ENCODE assay signal across 16 mouse cellular contexts in the genomic region with DNA sequence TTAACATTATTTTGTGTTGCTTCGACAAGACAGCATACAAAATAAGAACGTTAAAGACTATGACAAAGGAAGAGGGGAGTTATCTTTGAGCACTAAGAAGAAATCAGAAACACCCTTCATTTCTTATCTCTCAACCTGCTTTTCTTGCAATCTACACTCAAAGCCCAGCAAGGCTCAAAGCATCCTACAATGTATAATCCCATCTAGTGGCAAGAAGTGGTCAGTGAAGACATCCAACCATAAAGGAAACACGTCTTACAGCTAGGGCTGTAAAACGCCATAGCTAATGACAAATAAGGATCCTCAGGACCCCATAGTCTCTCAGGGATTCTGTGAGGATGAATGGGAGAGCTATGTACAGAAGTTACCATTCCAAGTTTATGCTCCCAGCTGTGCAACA.
"Had no signal": no experiment of that assay in that cellular context is flagged by ENCODE, and none has a peak within 500 bp of the region (broad histone marks: within the 10 kb centered on the region; RNA-seq: fewer than 3 reads in every experiment).

No protein-coding gene starts in this region.

- H3K4me3 ChIP-seq: limb, embryonic 10.5 days; liver, embryonic 15.5 days; megakaryocyte, embryonic 14.5 days; midbrain, embryonic 15.5 days; neural tube, embryonic 15.5 days had no signal

- ATAC-seq: midbrain, embryonic 15.5 days had no signal

- H3K36me3 ChIP-seq: limb, embryonic 10.5 days; liver, embryonic 15.5 days; midbrain, embryonic 15.5 days; neural tube, embryonic 15.5 days had no signal

- H3K27ac ChIP-seq: limb, embryonic 10.5 days; liver, embryonic 15.5 days; macrophage; midbrain, embryonic 15.5 days; neural tube, embryonic 15.5 days had no signal

- H3K4me2 ChIP-seq: liver, embryonic 11.5 days; liver, embryonic 15.5 days; midbrain, embryonic 11.5 days; midbrain, embryonic 15.5 days; neural tube, embryonic 15.5 days had no signal

- H3K4me1 ChIP-seq: limb, embryonic 10.5 days; liver, embryonic 15.5 days; megakaryocyte, embryonic 14.5 days; midbrain, embryonic 15.5 days; neural tube, embryonic 15.5 days had no signal

- H3K9ac ChIP-seq: liver, embryonic 15.5 days; midbrain, embryonic 15.5 days; neural tube, embryonic 15.5 days had no signal

- H3K9me3 ChIP-seq: limb, embryonic 10.5 days; liver, embryonic 15.5 days; midbrain, embryonic 15.5 days; neural tube, embryonic 15.5 days had no signal

- DNase-seq: kidney, adult 18-20 months; kidney, postnatal 25 days; layer of hippocampus, adult 9-11 months; lung, adult 2 months; lung, postnatal 10 days; right cerebral cortex, adult 18-20 months; right cerebral cortex, postnatal 25 days; thymus, postnatal 4 days had no signal

- H3K27me3 ChIP-seq: liver, embryonic 15.5 days; megakaryocyte, embryonic 14.5 days; midbrain, embryonic 15.5 days; neural tube, embryonic 15.5 days had no signal
